14 mouse cellular contexts compared by ENCODE assay signal in the genomic region with DNA sequence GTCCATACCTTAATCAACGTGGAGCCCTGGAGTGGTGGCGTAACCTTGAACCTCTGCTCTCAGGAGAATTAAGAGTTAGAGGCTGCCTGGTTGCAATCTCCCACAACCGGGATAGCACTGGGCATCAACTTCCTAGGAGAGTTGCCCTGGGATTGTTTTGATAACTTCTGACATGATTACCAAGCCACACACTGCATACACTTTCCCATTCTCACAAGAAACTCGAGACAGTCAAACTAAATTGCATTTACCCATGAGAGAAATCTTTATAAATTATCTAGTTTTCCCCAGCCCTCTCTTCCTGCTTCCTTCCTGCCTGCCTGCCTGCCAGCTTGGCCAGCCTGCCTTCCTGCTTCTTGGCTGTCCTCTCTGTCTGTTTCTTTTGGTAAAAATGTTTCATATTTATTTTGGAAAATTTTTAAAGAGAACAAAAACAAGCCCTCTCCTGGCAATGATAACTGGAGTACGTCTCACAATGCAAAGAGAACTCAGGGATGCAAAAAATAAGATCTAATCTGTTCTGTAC. TPM values are rescaled to one million over a fixed set of nuclear protein-coding genes. Genes with fewer than 3 reads are reported as not detected.
A peak's percentile ranks its signal among the peaks of the same experiment; 100 is the strongest.
DNase-seq lines count a peak whose midpoint lies in the region; TF ChIP-seq lines count a peak whose summit lies in the region.
"Had no signal": no experiment of that assay in that cellular context is flagged by ENCODE, and none has a peak within 500 bp of the region (broad histone marks: within the 10 kb centered on the region; RNA-seq: fewer than 3 reads in every experiment).

No protein-coding gene starts in this region.

- H3K4me1 ChIP-seq in kidney, adult 2 months (ENCODE audit: control insufficient read depth, insufficient read depth, low read length): peaks cover 40% of the 10 kb centered on the region
- H3K4me1 ChIP-seq in thymus, adult 2 months (replicated peaks; ENCODE audit: control insufficient read depth, insufficient read depth, low read length): peaks cover 41% of the 10 kb centered on the region

- TF ChIP-seq CTCF in gastrocnemius, adult 2 months (IDR thresholded peaks at IDR 0.05): no peak
- no peak for TF ChIP-seq CTCF in kidney, adult 2 months (conservative IDR thresholded peaks at IDR 0.05; ENCODE audit: insufficient read depth, insufficient read length, low read depth, low read length)
- TF ChIP-seq CTCF in thymus, adult 2 months (IDR thresholded peaks at IDR 0.05; ENCODE audit: borderline replicate concordance, control insufficient read depth, extremely low read depth, insufficient read depth, low read length, poor library complexity): no peak

- H3K27me3 ChIP-seq in kidney, adult 2 months (replicated peaks; ENCODE audit: control insufficient read depth, insufficient read depth, low read length): no peaks in the 10 kb centered on the region
- no peaks in the 10 kb centered on the region for H3K27me3 ChIP-seq in thymus, adult 2 months (ENCODE audit: control insufficient read depth, insufficient read depth, low read length)
- H3K27me3 ChIP-seq: embryonic facial prominence, embryonic 13.5 days; hindbrain, embryonic 13.5 days had no signal

- H3K4me3 ChIP-seq in gastrocnemius, adult 2 months: no peak overlapping the region
- H3K4me3 ChIP-seq in kidney, adult 2 months (ENCODE audit: insufficient read depth, low read depth, low read length): no peak overlapping the region
- H3K4me3 ChIP-seq in thymus, adult 2 months (ENCODE audit: control insufficient read depth, insufficient read depth, low read length): no peak overlapping the region
- H3K4me3 ChIP-seq: embryonic facial prominence, embryonic 13.5 days; hindbrain, embryonic 13.5 days had no signal

- TF ChIP-seq POLR2A in kidney, adult 2 months (IDR thresholded peaks at IDR 0.05; ENCODE audit: low read depth, low read length): no peak
- TF ChIP-seq POLR2A in thymus, adult 2 months (IDR thresholded peaks at IDR 0.05; ENCODE audit: control insufficient read depth, extremely low read depth, insufficient read depth, low read length, poor library complexity): no peak

- no peaks in the 10 kb centered on the region for H3K36me3 ChIP-seq in kidney, adult 2 months (ENCODE audit: control insufficient read depth, insufficient read depth, low read length)
- H3K36me3 ChIP-seq in thymus, adult 2 months (ENCODE audit: control insufficient read depth, insufficient read depth, low read length): no peaks in the 10 kb centered on the region
- H3K36me3 ChIP-seq: embryonic facial prominence, embryonic 13.5 days; hindbrain, embryonic 13.5 days had no signal

- intact Hi-C loops in gastrocnemius, adult 2 months (cut with DNase I): no loop called here

- 0 out of 2 replicates have a peak overlapping the region, but pooled peaks have one; percentile 3 for H3K27ac ChIP-seq in gastrocnemius, adult 2 months
- peak overlapping the region; percentile 65 for H3K27ac ChIP-seq in kidney, adult 2 months (ENCODE audit: insufficient read depth, low read depth, low read length)
- H3K27ac ChIP-seq in thymus, adult 2 months (ENCODE audit: control insufficient read depth, insufficient read depth, low read length): peak overlapping the region; percentile 60
- H3K27ac ChIP-seq: embryonic facial prominence, embryonic 13.5 days; hindbrain, embryonic 13.5 days; liver, embryonic 14.5 days had no signal

- DNase-seq in gastrocnemius, adult 2 months: no peak
- no peak for DNase-seq in gastrocnemius, postnatal 10 days
- peak; percentile 66 for DNase-seq in kidney, adult 2 months
- DNase-seq in kidney, postnatal 10 days: no peak
- no peak for DNase-seq in thymus, adult 2 months
- no peak for DNase-seq in thymus, postnatal 0 days (ENCODE audit: low spot score)
- no peak for DNase-seq in urinary bladder, adult 18-20 months (ENCODE audit: low spot score in 2 of 2)
- DNase-seq: adrenal gland, adult 8-10 months; cerebellum, adult 9-10 months; gastrocnemius, postnatal 36 days; right cerebral cortex, postnatal 4 days had no signal

- 37% methylated on average over 5 of the region's 5 CpGs for WGBS in kidney, adult 2 months
- 56% methylated on average over 5 of the region's 5 CpGs for WGBS in thymus, adult 2 months

RNA-seq across cellular contexts. Expression of a gene that starts 17.2 kb away (rescaled TPM):
- 10 to 100 TPM; 15.1 to 21.7 TPM for total RNA-seq in gastrocnemius, adult 2 months (2021)
- 10 to 100 TPM; 16.1 to 20.3 TPM for total RNA-seq in gastrocnemius, postnatal 10 days (2021)
- 71.5 and 71.6 TPM in 2 replicates for polyA plus RNA-seq in kidney, adult 2 months (2012; rRNA removed)
- polyA plus RNA-seq in thymus, adult 2 months (2012; rRNA removed): 113 and 166 TPM in 2 replicates
- polyA plus RNA-seq in thymus, postnatal 0 days (2015; fragmentation: Nextera tagmentation; extraction: Ambion mirVana): 33.2 and 37.9 TPM in 2 replicates

RNA-seq across cellular contexts. Expression of a gene that starts 49.9 kb away (rescaled TPM):
- 10 to 100 TPM in 1 of 2 experiments, 1 to 10 TPM in 1; 6.9 to 11.9 TPM for total RNA-seq in gastrocnemius, adult 2 months (2021)
- total RNA-seq in gastrocnemius, postnatal 10 days (2021): 10 to 100 TPM; 16.6 to 20.8 TPM
- polyA plus RNA-seq in kidney, adult 2 months (2012; rRNA removed): 13.0 and 14.1 TPM in 2 replicates
- polyA plus RNA-seq in thymus, adult 2 months (2012; rRNA removed): 34.9 and 36.2 TPM in 2 replicates
- 22.7 and 29.0 TPM in 2 replicates for polyA plus RNA-seq in thymus, postnatal 0 days (2015; fragmentation: Nextera tagmentation; extraction: Ambion mirVana)

Comparison
In these comparisons a context has a peak if more than half of its experiments do, and no peak if none do; other contexts are left out.
1. H3K27ac ChIP-seq: peak in every context shown above with its lines; median percentile 65 in kidney, adult 2 months; 60 in thymus, adult 2 months; 3 in gastrocnemius, adult 2 months.